Mouse (Mus musculus): Measurements from ENCODE around the gene Fbxw5. TPM values are rescaled to one million over a fixed set of nuclear protein-coding genes. Genes with fewer than 3 reads are reported as not detected.

The Fbxw5 gene
- 104 and 112 TPM in 2 replicates for polyA plus RNA-seq (2016; fragmentation: Nextera tagmentation; extraction: Ambion mirVana)

GRCm38 (mm10) chr2:25500576-25501405 is at the start of gene Fbxw5:
Fbxw5 (plus strand) TSS chr2:25500750.
- Histone ChIP-seq H3K4me3 (peak within 1 kb of the TSS; percentile 66), H3K27ac (replicated peaks) (peak within 1 kb of the TSS; percentile 52), H3K4me1 (peaks cover 16% of the 10 kb centered on the region), H3K9ac (replicated peaks) (peak within 1 kb of the TSS; percentile 89), H3K36me3 (peaks cover 36% of the 10 kb centered on the region), H3K9me3 (no peaks in the 10 kb centered on the region), H3K27me3 (no peaks in the 10 kb centered on the region), H3K4me2 (replicated peaks) (peak within 1 kb of the TSS; percentile 92)
- 2% methylated on average over 41 of the region's 44 CpGs for WGBS
- ATAC-seq (ENCODE audit: low FRiP score, low read depth) = peak; percentile 86

DNA sequence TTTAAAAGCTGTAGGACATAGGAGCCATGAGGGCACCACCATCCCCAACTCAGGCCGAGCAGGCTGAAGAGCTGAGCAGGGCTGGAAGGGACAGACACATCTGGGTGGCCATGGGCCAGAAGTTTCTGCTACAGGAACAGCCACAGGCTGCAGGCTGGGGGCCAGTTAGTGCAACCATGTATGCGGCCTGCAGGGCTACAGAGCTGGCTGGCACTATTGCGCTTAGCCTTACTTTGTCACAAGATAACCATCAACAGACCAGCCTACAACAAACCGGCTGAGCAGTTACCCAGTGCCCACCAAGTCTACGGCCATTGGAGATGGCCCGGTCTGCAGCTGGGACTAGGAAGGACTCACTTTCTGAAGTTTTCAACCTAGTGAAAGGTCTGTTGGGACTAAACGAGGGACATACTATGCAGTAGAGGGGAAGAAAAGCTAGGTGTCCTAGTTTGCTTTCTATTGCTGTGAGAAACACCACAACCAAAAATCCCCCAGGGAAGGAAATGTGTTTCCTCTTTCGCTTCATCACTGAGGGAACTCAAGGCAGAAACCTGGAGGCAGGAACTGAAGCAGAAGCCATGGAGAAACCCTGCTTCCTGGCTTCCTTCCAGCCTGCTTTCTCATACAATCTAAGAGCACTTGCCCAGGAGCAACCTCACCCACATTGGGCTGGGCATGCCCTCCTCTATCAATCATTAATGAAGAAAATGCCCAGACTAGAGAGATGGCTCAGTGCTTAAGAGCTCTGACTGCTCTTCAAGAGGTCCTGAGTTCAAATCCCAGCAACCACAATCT is 49.5 kb upstream of the Fbxw5 start:
- Histone ChIP-seq H3K4me1 (no peaks in the 10 kb centered on the region), H3K27ac (replicated peaks) (no peak overlapping the region), H3K4me2 (replicated peaks) (no peak overlapping the region), H3K36me3 (peaks cover 23% of the 10 kb centered on the region), H3K27me3 (no peaks in the 10 kb centered on the region; the same call in 1 of the 2 replicates), H3K9ac (replicated peaks) (no peak overlapping the region), H3K9me3 (no peaks in the 10 kb centered on the region), H3K4me3 (no peak overlapping the region)
- WGBS = 86% methylated on average over 8 of the region's 8 CpGs
- ATAC-seq (ENCODE audit: low FRiP score, low read depth) = no peak

GRCm38 (mm10) chr2:25452951-25453350 is 47.6 kb upstream of the Fbxw5 start:
- no peak for ATAC-seq (ENCODE audit: low FRiP score, low read depth)
- Histone ChIP-seq H3K9ac (replicated peaks) (no peak overlapping the region), H3K27me3 (no peaks in the 10 kb centered on the region; the same call in 1 of the 2 replicates), H3K4me3 (no peak overlapping the region), H3K9me3 (no peaks in the 10 kb centered on the region), H3K4me2 (replicated peaks) (no peak overlapping the region), H3K27ac (replicated peaks) (no peak overlapping the region), H3K4me1 (no peaks in the 10 kb centered on the region), H3K36me3 (peaks cover 6% of the 10 kb centered on the region)
- WGBS = 45% methylated on average over 1 of the region's 1 CpGs

DNA sequence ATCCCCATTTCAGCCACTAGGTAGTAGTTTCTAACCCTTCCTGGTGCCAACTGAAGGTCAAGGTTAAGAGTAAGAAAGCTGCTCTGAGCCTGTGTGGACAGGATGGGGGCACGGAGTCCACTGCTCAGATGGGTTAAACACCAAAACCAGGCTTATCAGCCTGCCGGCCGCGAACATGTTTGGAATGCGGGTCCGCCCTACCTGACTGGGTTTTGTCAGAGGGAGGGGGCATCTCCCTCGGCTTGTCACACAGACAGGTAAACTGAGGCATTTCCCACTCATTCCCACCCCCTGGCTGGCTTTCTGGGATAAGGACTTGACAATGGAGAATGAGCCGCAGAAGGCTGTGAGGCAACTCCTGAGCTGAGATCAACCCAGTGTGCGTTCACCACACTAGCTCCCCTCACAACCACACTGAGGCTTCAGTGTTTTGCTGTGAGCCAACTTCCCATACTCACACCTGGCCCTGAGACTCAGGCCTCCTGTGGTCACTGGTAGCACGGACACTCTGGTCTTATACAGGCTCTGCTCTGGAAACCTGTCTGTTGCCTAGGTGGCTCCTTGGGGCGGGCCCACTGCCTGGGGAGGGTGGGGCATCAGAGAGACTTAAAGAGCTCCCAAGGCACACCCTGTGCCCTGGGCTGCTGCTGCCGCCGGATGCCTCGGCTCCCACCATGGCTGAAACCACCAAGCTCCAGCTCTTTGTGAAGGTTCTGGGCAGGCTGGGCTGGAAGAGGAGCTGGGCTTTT is 44.2 kb upstream of the Fbxw5 start, which contains the start of gene Clic3:
TSS of gene Clic3 (plus strand) at position 634 of the 749 bp plus-strand sequence.
- 65% methylated on average over 14 of the region's 14 CpGs for WGBS

GRCm38 (mm10) chr2:25457022-25457896 is 43.3 kb upstream of the Fbxw5 start:
- ATAC-seq (ENCODE audit: low FRiP score, low read depth) = no peak
- 88% methylated on average over 9 of the region's 9 CpGs for WGBS
- Histone ChIP-seq H3K9me3 (no peaks in the 10 kb centered on the region), H3K4me3 (no peak overlapping the region), H3K4me2 (replicated peaks) (no peak overlapping the region), H3K9ac (replicated peaks) (0 out of 2 replicates have a peak overlapping the region, but pooled peaks have one; percentile 17), H3K4me1 (peaks cover 18% of the 10 kb centered on the region), H3K36me3 (peaks cover 14% of the 10 kb centered on the region), H3K27ac (replicated peaks) (no peak overlapping the region), H3K27me3 (no peaks in the 10 kb centered on the region; the same call in 1 of the 2 replicates)

More for the DNA sequence above, 44.2 kb upstream of the Fbxw5 start, which contains the start of gene Clic3:
- peaks cover 15% of the 10 kb centered on the region for H3K4me1 ChIP-seq
- H3K4me2 ChIP-seq (replicated peaks) = no peak within 1 kb of the TSS
- H3K27ac ChIP-seq (replicated peaks) = no peak within 1 kb of the TSS
- H3K9me3 ChIP-seq = no peaks in the 10 kb centered on the region
- no peak for ATAC-seq (ENCODE audit: low FRiP score, low read depth)
- H3K9ac ChIP-seq (replicated peaks) = 0 out of 2 replicates have a peak within 1 kb of the TSS, but pooled peaks have one; percentile 17
- H3K27me3 ChIP-seq = no peaks in the 10 kb centered on the region; the same call in 1 of the 2 replicates
- H3K4me3 ChIP-seq = no peak within 1 kb of the TSS
- peaks cover 14% of the 10 kb centered on the region for H3K36me3 ChIP-seq

DNA sequence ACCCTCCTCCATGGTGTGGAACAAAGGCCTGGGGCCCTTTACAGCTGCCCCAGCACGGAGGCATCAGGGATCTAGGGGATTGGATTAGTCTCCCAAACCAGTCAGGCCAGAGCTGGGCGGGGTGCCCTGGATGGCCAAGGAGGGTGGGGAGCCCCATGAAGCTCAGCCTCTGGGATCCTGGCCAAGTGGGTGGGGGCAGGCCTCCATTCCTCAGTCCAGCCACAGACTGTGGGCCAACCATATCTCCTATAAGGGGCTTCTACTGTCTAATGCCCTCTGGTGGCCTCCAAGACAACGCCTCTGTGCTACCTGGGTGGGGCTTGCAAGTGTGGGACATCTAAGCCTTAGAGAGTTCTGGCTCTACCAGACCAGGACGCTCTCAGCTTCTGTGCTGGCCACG is 41.6 kb upstream of the Fbxw5 start:
- H3K27ac ChIP-seq (replicated peaks) = no peak overlapping the region
- H3K4me2 ChIP-seq (replicated peaks) = no peak overlapping the region
- WGBS = 87% methylated on average over 5 of the region's 5 CpGs

DNA sequence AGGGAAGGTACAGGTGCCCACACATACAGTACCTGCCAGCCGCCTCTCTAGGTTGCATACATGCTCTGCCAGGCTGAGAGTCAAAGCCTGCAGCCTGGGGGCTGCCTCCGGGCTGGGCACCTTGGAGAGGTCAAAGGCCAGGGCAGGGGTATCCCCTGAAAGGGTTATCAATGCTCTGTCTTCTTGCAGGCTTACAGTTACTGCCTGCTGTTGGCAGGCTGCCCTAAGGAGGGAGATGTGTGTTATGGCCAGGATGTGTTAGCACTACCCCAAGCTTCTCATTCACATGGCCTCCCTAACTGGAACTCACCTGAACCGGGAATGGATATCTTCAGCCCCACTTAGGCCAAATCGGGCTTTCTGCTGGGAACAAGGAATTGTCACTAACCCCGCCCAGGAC is 40.4 kb upstream of the Fbxw5 start:
- Histone ChIP-seq H3K9ac (replicated peaks) (peak overlapping the region; percentile 79), H3K4me2 (replicated peaks) (peak overlapping the region; percentile 80), H3K36me3 (peaks cover 14% of the 10 kb centered on the region), H3K9me3 (no peaks in the 10 kb centered on the region), H3K27ac (replicated peaks) (peak overlapping the region; percentile 89), H3K4me1 (peaks cover 18% of the 10 kb centered on the region), H3K27me3 (no peaks in the 10 kb centered on the region; the same call in 1 of the 2 replicates), H3K4me3 (peak overlapping the region; percentile 77)
- WGBS = 35% methylated on average over 5 of the region's 5 CpGs
- ATAC-seq (ENCODE audit: low FRiP score, low read depth) = peak; percentile 13

More for the DNA sequence above, 41.6 kb upstream of the Fbxw5 start:
- Histone ChIP-seq H3K9me3 (no peaks in the 10 kb centered on the region), H3K27me3 (no peaks in the 10 kb centered on the region; the same call in 1 of the 2 replicates), H3K9ac (replicated peaks) (no peak overlapping the region), H3K4me1 (peaks cover 18% of the 10 kb centered on the region), H3K4me3 (no peak overlapping the region), H3K36me3 (peaks cover 14% of the 10 kb centered on the region)
- ATAC-seq (ENCODE audit: low FRiP score, low read depth) = no peak

DNA sequence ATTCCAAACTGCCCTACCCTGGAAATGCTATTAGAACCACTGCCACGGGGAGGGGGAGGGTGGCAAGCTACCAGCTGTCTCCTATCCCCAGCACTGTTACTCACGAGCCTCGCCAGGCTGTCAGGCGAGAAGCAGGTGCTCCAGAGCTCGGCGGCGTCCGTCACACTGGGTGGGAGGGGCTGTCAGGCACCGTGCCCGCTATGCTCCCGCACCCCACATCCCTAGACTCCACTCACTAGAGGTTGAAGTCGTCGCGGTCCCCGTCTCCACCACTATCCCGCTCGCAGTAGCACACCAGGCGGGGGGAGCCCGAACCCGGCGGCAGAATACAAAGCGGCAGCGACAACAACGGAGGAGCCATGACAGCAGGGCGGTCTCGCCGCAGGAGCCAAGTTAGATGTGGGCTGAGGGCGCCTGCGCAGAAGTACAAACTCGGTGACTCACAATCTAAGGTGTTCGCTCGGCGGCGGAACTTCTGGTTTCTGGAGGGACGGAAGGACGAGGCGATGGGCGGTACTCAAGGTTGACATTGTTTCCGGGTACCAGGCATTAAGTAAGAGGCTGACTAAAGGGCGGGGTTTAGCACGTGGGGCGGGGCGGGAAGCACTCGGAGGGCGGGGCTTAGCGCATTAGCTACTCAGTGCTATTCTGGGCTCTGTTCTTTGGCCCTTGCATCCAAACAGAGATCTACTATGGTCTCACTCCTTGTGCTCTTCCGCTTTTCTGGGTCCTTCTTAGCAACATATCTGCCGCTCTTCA is 39.8 kb upstream of the Fbxw5 start, which contains the start of gene Paxx:
TSS of gene Paxx (minus strand) at position 544 of the 759 bp plus-strand sequence.
- Histone ChIP-seq H3K27me3 (no peaks in the 10 kb centered on the region; the same call in 1 of the 2 replicates), H3K9ac (replicated peaks) (peak within 1 kb of the TSS; percentile 79), H3K36me3 (peaks cover 14% of the 10 kb centered on the region), H3K4me3 (peak within 1 kb of the TSS; percentile 77), H3K9me3 (no peaks in the 10 kb centered on the region), H3K4me2 (replicated peaks) (peak within 1 kb of the TSS; percentile 80), H3K4me1 (peaks cover 20% of the 10 kb centered on the region), H3K27ac (replicated peaks) (peak within 1 kb of the TSS; percentile 89)
- under 1% methylated on average over 48 of the region's 48 CpGs for WGBS
- peak; percentile 90 for ATAC-seq (ENCODE audit: low FRiP score, low read depth)

- Histone ChIP-seq H3K27me3 (no peaks in the 10 kb centered on the region), H3K4me3 (peak overlapping the region; percentile 77), H3K36me3 (peaks cover 14% of the 10 kb centered on the region), H3K9ac (replicated peaks) (peak overlapping the region; percentile 79), H3K9me3 (no peaks in the 10 kb centered on the region), H3K4me1 (peaks cover 26% of the 10 kb centered on the region), H3K27ac (replicated peaks) (peak overlapping the region; percentile 89), H3K4me2 (replicated peaks) (peak overlapping the region; percentile 80)
- ATAC-seq (ENCODE audit: low FRiP score, low read depth) = peak; percentile 3; the same call in 1 of the 2 replicates
- WGBS = 34% methylated on average over 3 of the region's 3 CpGs
Measured at GRCm38 (mm10) chr2:25461407-25461806, 39.1 kb upstream of the Fbxw5 start.

GRCm38 (mm10) chr2:25463630-25464029 is 36.9 kb upstream of the Fbxw5 start:
- H3K4me1 ChIP-seq = peaks cover 34% of the 10 kb centered on the region
- no peaks in the 10 kb centered on the region for H3K9me3 ChIP-seq
- H3K4me2 ChIP-seq (replicated peaks) = no peak overlapping the region
- peaks cover 7% of the 10 kb centered on the region; the same call in 1 of the 2 replicates for H3K36me3 ChIP-seq
- no peak overlapping the region for H3K27ac ChIP-seq (replicated peaks)
- H3K4me3 ChIP-seq = no peak overlapping the region
- no peak overlapping the region for H3K9ac ChIP-seq (replicated peaks)
- ATAC-seq (ENCODE audit: low FRiP score, low read depth) = no peak
- no peaks in the 10 kb centered on the region for H3K27me3 ChIP-seq
- WGBS = 91% methylated on average over 3 of the region's 3 CpGs
